Mouse (Mus musculus) hindbrain, embryonic 16.5 days (tissue): Measurements from ENCODE around the gene Adgrf4. TPM values are rescaled to one million over a fixed set of nuclear protein-coding genes. Genes with fewer than 3 reads are reported as not detected.

Experiments
- ATAC-seq: fragments of 200-750 bp; cut with Nextera tagmentation; 2 replicates; pipeline ENCODE4 v1.8.0; 2017; ENCODE audit warnings: moderate TSS enrichment, moderate library complexity
- H3K27ac ChIP-seq: fragments of 300-500 bp; sonication (generic); 2 replicates; pipeline ENCODE4 v1.5.1; 2014; ENCODE audit warnings: low read depth, mild to moderate bottlenecking, control low read depth, low read length, moderate library complexity
- H3K27me3 ChIP-seq: fragments of 300-500 bp; sonication (generic); replicated peaks from 2 replicates; pipeline ENCODE4 v1.6.1; 2014; ENCODE audit warnings: low read length; ENCODE audit not compliant: control insufficient read depth, insufficient read depth
- H3K36me3 ChIP-seq: fragments of 300-500 bp; sonication (generic); 2 replicates; pipeline ENCODE4 v1.6.1; 2014; ENCODE audit warnings: mild to moderate bottlenecking, low read length, moderate library complexity, mixed read lengths; ENCODE audit not compliant: control insufficient read depth, insufficient read depth
- H3K4me1 ChIP-seq: fragments of 300-500 bp; sonication (generic); 2 replicates; pipeline ENCODE4 v1.6.1; 2014; ENCODE audit warnings: low read depth, low read length; ENCODE audit not compliant: control insufficient read depth, insufficient read depth
- H3K4me2 ChIP-seq: fragments of 300-500 bp; sonication (generic); 2 replicates; pipeline ENCODE4 v1.6.1; 2014; ENCODE audit warnings: mild to moderate bottlenecking, low read length, control low read depth, moderate library complexity
- H3K4me3 ChIP-seq: fragments of 300-500 bp; sonication (generic); 2 replicates; pipeline ENCODE4 v1.5.1; 2014; ENCODE audit warnings: mild to moderate bottlenecking, low read length, control low read depth, moderate library complexity
- H3K9ac ChIP-seq: fragments of 300-500 bp; sonication (generic); 2 replicates; pipeline ENCODE4 v1.6.1; 2014; ENCODE audit warnings: low read depth, mild to moderate bottlenecking, control low read depth, low read length, moderate library complexity
- H3K9me3 ChIP-seq: fragments of 300-500 bp; sonication (generic); 2 replicates; pipeline ENCODE4 v1.6.1; 2014; ENCODE audit warnings: mild to moderate bottlenecking, low read length, moderate library complexity; ENCODE audit not compliant: control insufficient read depth
- WGBS: fragments of 180-500 bp; shearing (Covaris S2); extraction: QIAGEN DNeasy Blood & Tissue Kit; methylation state at CpG from one replicate; pipeline ENCODE4 v1.1.7; 2014; 5-methylcytosine and 5-hydroxymethylcytosine counted together
- polyA plus RNA-seq: library from polyadenylated mRNA; unstranded; fragments of >200 nt; fragmentation: Nextera tagmentation; extraction: Ambion mirVana; gene quantifications from 2 replicates; pipeline ENCODE4 v1.2.1, GENCODE M21; 2015

Adgrf4 gene
- 0.21 and 0.23 TPM in 2 replicates for polyA plus RNA-seq

- Histone ChIP-seq H3K4me1 (no peaks in the 10 kb centered on the region), H3K27me3 (no peaks in the 10 kb centered on the region), H3K27ac (no peak within 1 kb of the TSS), H3K36me3 (no peaks in the 10 kb centered on the region), H3K9ac (no peak within 1 kb of the TSS), H3K9me3 (no peaks in the 10 kb centered on the region), H3K4me3 (no peak within 1 kb of the TSS), H3K4me2 (no peak within 1 kb of the TSS)
- no peak for ATAC-seq
- WGBS: 90% methylated on average over 10 of the region's 10 CpGs
These were observed at the start of gene Adgrf4 for GRCm38 (mm10) chr17:42692136-42692535. Gene Adgrf4, minus strand, starts transcription at chr17:42692284.

- no peak within 1 kb of the TSS for H3K4me3 ChIP-seq
- no peaks in the 10 kb centered on the region for H3K9me3 ChIP-seq
- H3K4me2 ChIP-seq: no peak within 1 kb of the TSS
- no peak within 1 kb of the TSS for H3K27ac ChIP-seq
- H3K36me3 ChIP-seq: no peaks in the 10 kb centered on the region
- no peak for ATAC-seq
- WGBS: 24% methylated on average over 7 of the region's 7 CpGs
- no peaks in the 10 kb centered on the region for H3K27me3 ChIP-seq
- H3K4me1 ChIP-seq: no peaks in the 10 kb centered on the region
- no peak within 1 kb of the TSS for H3K9ac ChIP-seq
These were observed 49.7 kb upstream of the Adgrf4 start, which contains the start of gene Adgrf2 for GRCm38 (mm10) chr17:42741801-42742217. Gene Adgrf2, minus strand, starts transcription at chr17:42742179.

- Histone ChIP-seq H3K27ac (no peak overlapping the region), H3K9ac (no peak overlapping the region), H3K27me3 (no peaks in the 10 kb centered on the region), H3K4me1 (no peaks in the 10 kb centered on the region), H3K4me2 (no peak overlapping the region), H3K4me3 (no peak overlapping the region), H3K9me3 (no peaks in the 10 kb centered on the region), H3K36me3 (no peaks in the 10 kb centered on the region)
- WGBS: 89% methylated on average over 6 of the region's 6 CpGs
- ATAC-seq: no peak
These were observed 46.7 kb upstream of the Adgrf4 start for GRCm38 (mm10) chr17:42738794-42739193.

- Histone ChIP-seq H3K4me2 (no peak overlapping the region), H3K9ac (no peak overlapping the region), H3K4me3 (no peak overlapping the region), H3K36me3 (no peaks in the 10 kb centered on the region), H3K27ac (no peak overlapping the region), H3K27me3 (no peaks in the 10 kb centered on the region), H3K4me1 (no peaks in the 10 kb centered on the region), H3K9me3 (no peaks in the 10 kb centered on the region)
- WGBS: 57% methylated on average over 3 of the region's 3 CpGs
- ATAC-seq: no peak
These were observed 25.1 kb upstream of the Adgrf4 start for GRCm38 (mm10) chr17:42717161-42717560.

- Histone ChIP-seq H3K36me3 (no peaks in the 10 kb centered on the region), H3K4me2 (no peak overlapping the region), H3K4me1 (no peaks in the 10 kb centered on the region), H3K27ac (no peak overlapping the region), H3K9ac (no peak overlapping the region), H3K9me3 (no peaks in the 10 kb centered on the region), H3K4me3 (no peak overlapping the region), H3K27me3 (no peaks in the 10 kb centered on the region)
- no peak for ATAC-seq
- WGBS: 93% methylated on average over 7 of the region's 7 CpGs
These were observed 22.9 kb upstream of the Adgrf4 start for GRCm38 (mm10) chr17:42714991-42715390.

- no peaks in the 10 kb centered on the region for H3K27me3 ChIP-seq
- no peaks in the 10 kb centered on the region for H3K9me3 ChIP-seq
- no peak overlapping the region for H3K27ac ChIP-seq
- WGBS: 87% methylated on average over 7 of the region's 7 CpGs
- ATAC-seq: no peak
- H3K4me1 ChIP-seq: no peaks in the 10 kb centered on the region
- no peak overlapping the region for H3K4me3 ChIP-seq
- no peak overlapping the region for H3K9ac ChIP-seq
- no peaks in the 10 kb centered on the region for H3K36me3 ChIP-seq
- no peak overlapping the region for H3K4me2 ChIP-seq
These were observed 18.6 kb upstream of the Adgrf4 start for GRCm38 (mm10) chr17:42710717-42711116.

- Histone ChIP-seq H3K36me3 (no peaks in the 10 kb centered on the region), H3K27ac (no peak overlapping the region), H3K4me1 (no peaks in the 10 kb centered on the region), H3K4me2 (no peak overlapping the region), H3K27me3 (no peaks in the 10 kb centered on the region), H3K9ac (no peak overlapping the region), H3K9me3 (no peaks in the 10 kb centered on the region), H3K4me3 (no peak overlapping the region)
- no peak for ATAC-seq
- WGBS: 81% methylated on average over 4 of the region's 4 CpGs
These were observed 13.5 kb upstream of the Adgrf4 start for GRCm38 (mm10) chr17:42705611-42706010.

- H3K4me2 ChIP-seq: no peak overlapping the region
- no peaks in the 10 kb centered on the region for H3K36me3 ChIP-seq
- H3K27ac ChIP-seq: no peak overlapping the region
- H3K9me3 ChIP-seq: no peaks in the 10 kb centered on the region
- no peaks in the 10 kb centered on the region for H3K4me1 ChIP-seq
- no peaks in the 10 kb centered on the region for H3K27me3 ChIP-seq
- 91% methylated on average over 9 of the region's 9 CpGs for WGBS
- ATAC-seq: no peak
- no peak overlapping the region for H3K4me3 ChIP-seq
- no peak overlapping the region for H3K9ac ChIP-seq
These were observed 10.1 kb upstream of the Adgrf4 start for GRCm38 (mm10) chr17:42702198-42702597.

GRCm38 (mm10) chr17:42694730-42695129, 2.6 kb upstream of the Adgrf4 start:
- no peak overlapping the region for H3K4me2 ChIP-seq
- no peaks in the 10 kb centered on the region for H3K27me3 ChIP-seq
- no peak for ATAC-seq
- no peak overlapping the region for H3K4me3 ChIP-seq
- no peak overlapping the region for H3K9ac ChIP-seq
- no peak overlapping the region for H3K27ac ChIP-seq
- no peaks in the 10 kb centered on the region for H3K4me1 ChIP-seq
- WGBS: 94% methylated on average over 4 of the region's 4 CpGs
- no peaks in the 10 kb centered on the region for H3K36me3 ChIP-seq
- H3K9me3 ChIP-seq: no peaks in the 10 kb centered on the region

- ATAC-seq: no peak
- WGBS: 92% methylated on average over 8 of the region's 8 CpGs
These were observed 1.6 kb downstream of the Adgrf4 start for GRCm38 (mm10) chr17:42690531-42690930.

More at GRCm38 (mm10) chr17:42690531-42690930, 1.6 kb downstream of the Adgrf4 start:
- H3K4me3 ChIP-seq: no peak overlapping the region
- no peaks in the 10 kb centered on the region for H3K9me3 ChIP-seq
- no peaks in the 10 kb centered on the region for H3K36me3 ChIP-seq
- no peaks in the 10 kb centered on the region for H3K27me3 ChIP-seq
- H3K27ac ChIP-seq: no peak overlapping the region
- H3K4me1 ChIP-seq: no peaks in the 10 kb centered on the region
- no peak overlapping the region for H3K4me2 ChIP-seq
- no peak overlapping the region for H3K9ac ChIP-seq
